Mouse (Mus musculus) intestine, postnatal 0 days (tissue): ENCODE results near the gene Retnlg. TPM values are rescaled to one million over a fixed set of nuclear protein-coding genes. Genes with fewer than 3 reads are reported as not detected.
"Not testable (repeated sequence)": the region's sequence is repeated elsewhere in the genome, so short reads cannot be mapped to it uniquely, and the experiment has no call there.

Experiments
- ATAC-seq: fragments of 200-750 bp; cut with Nextera tagmentation; 2 replicates; pipeline ENCODE4 v1.8.0; 2017; ENCODE audit warnings: mild to moderate bottlenecking, moderate TSS enrichment, moderate library complexity
- H3K27ac ChIP-seq: fragments of 300-500 bp; sonication (generic); 2 replicates; pipeline ENCODE4 v1.5.1; 2014; ENCODE audit warnings: mild to moderate bottlenecking, low read depth, low read length, moderate library complexity
- H3K27me3 ChIP-seq: fragments of 300-500 bp; sonication (generic); replicated peaks from 2 replicates; pipeline ENCODE4 v1.6.1; 2014; ENCODE audit warnings: low read length, mixed read lengths; ENCODE audit not compliant: control insufficient read depth, insufficient read depth
- H3K36me3 ChIP-seq: fragments of 300-500 bp; sonication (generic); 2 replicates; pipeline ENCODE4 v1.6.1; 2014; ENCODE audit warnings: mild to moderate bottlenecking, moderate library complexity; ENCODE audit not compliant: control insufficient read depth, insufficient read depth
- H3K4me1 ChIP-seq: fragments of 300-500 bp; sonication (generic); replicated peaks from 2 replicates; pipeline ENCODE4 v1.6.1; 2014; ENCODE audit warnings: antibody characterized with exemption, low read length, mixed read lengths; ENCODE audit not compliant: control insufficient read depth, insufficient read depth
- H3K4me2 ChIP-seq: fragments of 300-500 bp; sonication (generic); replicated peaks from 2 replicates; pipeline ENCODE4 v1.6.1; 2014; ENCODE audit warnings: low read depth, mild to moderate bottlenecking, moderate library complexity
- H3K4me3 ChIP-seq: fragments of 300-500 bp; sonication (generic); 2 replicates; pipeline ENCODE4 v1.5.1; 2014; ENCODE audit warnings: low read depth, low read length
- H3K9ac ChIP-seq: fragments of 300-500 bp; sonication (generic); 2 replicates; pipeline ENCODE4 v1.6.1; 2014; ENCODE audit warnings: mild to moderate bottlenecking, low read depth, low read length
- H3K9me3 ChIP-seq: fragments of 300-500 bp; sonication (generic); 2 replicates; pipeline ENCODE4 v1.6.1; 2016; ENCODE audit warnings: mixed run types; ENCODE audit not compliant: control insufficient read depth
- CTCF ChIP-seq: sonication (generic); IDR thresholded peaks from 2 replicates; pipeline ENCODE4 v1.5.1; 2016; ENCODE audit warnings: low read depth, mild to moderate bottlenecking, control low read depth, antibody characterized with exemption, moderate library complexity
- WGBS: fragments of 180-500 bp; shearing (Covaris S2); extraction: QIAGEN DNeasy Blood & Tissue Kit; methylation state at CpG from one replicate; pipeline ENCODE4 v1.1.7; 2014; 5-methylcytosine and 5-hydroxymethylcytosine counted together
- polyA plus RNA-seq: library from polyadenylated mRNA; unstranded; fragments of >200 nt; fragmentation: Nextera tagmentation; extraction: Ambion mirVana; gene quantifications from 2 replicates; pipeline ENCODE4 v1.2.1, GENCODE M21; 2015

Retnlg gene
- polyA plus RNA-seq = 1.3 and 1.7 TPM in 2 replicates

DNA sequence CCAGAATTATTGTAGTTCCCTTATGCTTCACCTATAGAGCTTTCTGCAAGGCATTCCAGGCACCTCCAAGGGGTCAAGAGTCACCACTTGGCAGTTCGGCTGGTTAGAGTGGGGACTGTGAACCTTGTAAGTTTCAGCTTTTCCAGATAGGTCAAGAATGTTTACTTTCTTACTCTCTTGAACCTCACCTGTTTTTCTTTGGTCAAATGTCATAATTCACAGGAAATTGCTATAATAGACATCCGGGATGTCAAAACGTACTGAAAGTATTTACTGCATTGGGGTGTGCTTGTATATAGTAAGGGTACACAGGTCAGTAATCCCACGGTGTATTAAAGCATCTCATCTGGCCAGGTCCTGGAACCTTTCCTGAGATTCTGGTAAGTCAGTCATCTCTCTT lies at the start of gene Retnlg:
TSS of gene Retnlg (plus strand) at position 301 of the 400 bp plus-strand sequence.
- no peak within 1 kb of the TSS for H3K4me2 ChIP-seq
- WGBS = 47% methylated on average over 4 of the region's 4 CpGs
- no peaks in the 10 kb centered on the region for H3K27me3 ChIP-seq
- no peaks in the 10 kb centered on the region for H3K36me3 ChIP-seq
- H3K4me1 ChIP-seq = no peaks in the 10 kb centered on the region
- TF ChIP-seq CTCF = no peak
- H3K9ac ChIP-seq = no peak within 1 kb of the TSS
- no peak within 1 kb of the TSS for H3K27ac ChIP-seq
- ATAC-seq = no peak
- no peak within 1 kb of the TSS for H3K4me3 ChIP-seq
- H3K9me3 ChIP-seq = no peaks in the 10 kb centered on the region

GRCm38 (mm10) chr16:48826474-48826873 lies 45.9 kb upstream of the Retnlg start:
- 42% methylated on average over 3 of the region's 3 CpGs for WGBS
- Histone ChIP-seq H3K36me3 (no peaks in the 10 kb centered on the region), H3K27me3 (no peaks in the 10 kb centered on the region), H3K9ac (no peak overlapping the region), H3K27ac (no peak overlapping the region), H3K4me2 (no peak overlapping the region; the same call in 1 of the 2 replicates), H3K4me3 (no peak overlapping the region), H3K4me1 (no peaks in the 10 kb centered on the region), H3K9me3 (no peaks in the 10 kb centered on the region)
- no peak for ATAC-seq
- no peak for TF ChIP-seq CTCF

DNA sequence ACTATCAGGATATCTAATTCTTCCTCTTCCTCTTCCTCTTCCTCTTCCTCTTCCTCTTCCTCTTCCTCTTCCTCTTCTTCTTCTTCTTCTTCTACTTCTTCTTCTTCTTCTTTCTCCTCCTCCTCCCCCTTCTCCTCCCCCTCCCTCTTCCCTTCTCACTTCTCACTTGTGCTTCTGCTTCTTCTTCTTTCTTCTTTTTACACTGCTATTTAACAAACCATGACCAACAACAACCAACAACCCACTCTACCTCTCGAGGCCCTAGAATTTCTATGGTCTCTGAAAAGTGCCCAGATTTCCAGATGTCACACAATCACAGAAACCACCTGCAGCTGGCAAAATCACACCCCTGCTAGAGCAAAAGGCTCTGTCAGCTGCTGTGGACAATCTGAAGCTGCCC lies 44.8 kb upstream of the Retnlg start:
- Histone ChIP-seq H3K4me2 (no peak overlapping the region), H3K9me3 (no peaks in the 10 kb centered on the region), H3K36me3 (no peaks in the 10 kb centered on the region), H3K4me1 (no peaks in the 10 kb centered on the region), H3K27me3 (no peaks in the 10 kb centered on the region), H3K27ac (no peak overlapping the region), H3K4me3 (no peak overlapping the region), H3K9ac (no peak overlapping the region)
- no peak for ATAC-seq
- WGBS = 66% methylated on average over 1 of the region's 1 CpGs
- no peak for TF ChIP-seq CTCF

GRCm38 (mm10) chr16:48829060-48829459 lies 43.4 kb upstream of the Retnlg start:
- TF ChIP-seq CTCF = no peak
- ATAC-seq = no peak
- Histone ChIP-seq H3K27me3 (no peaks in the 10 kb centered on the region), H3K4me1 (no peaks in the 10 kb centered on the region), H3K9me3 (no peaks in the 10 kb centered on the region), H3K27ac (no peak overlapping the region), H3K4me3 (no peak overlapping the region), H3K9ac (no peak overlapping the region), H3K4me2 (no peak overlapping the region), H3K36me3 (no peaks in the 10 kb centered on the region)
- WGBS = 80% methylated on average over 4 of the region's 4 CpGs

GRCm38 (mm10) chr16:48832055-48832454 lies 40.4 kb upstream of the Retnlg start:
- Histone ChIP-seq H3K36me3 (no peaks in the 10 kb centered on the region), H3K27ac (no peak overlapping the region), H3K4me3 (no peak overlapping the region), H3K27me3 (no peaks in the 10 kb centered on the region), H3K9ac (no peak overlapping the region), H3K4me2 (no peak overlapping the region), H3K9me3 (no peaks in the 10 kb centered on the region), H3K4me1 (no peaks in the 10 kb centered on the region)
- TF ChIP-seq CTCF = no peak
- 70% methylated on average over 7 of the region's 8 CpGs for WGBS
- ATAC-seq = no peak

GRCm38 (mm10) chr16:48833626-48834025 lies 38.8 kb upstream of the Retnlg start:
- H3K36me3 ChIP-seq = not testable (repeated sequence)
- 41% methylated on average over 1 of the region's 1 CpGs for WGBS

GRCm38 (mm10) chr16:48842266-48842665 lies 30.2 kb upstream of the Retnlg start, which contains the start of gene Retnla:
Gene Retnla, plus strand, starts transcription at chr16:48842551.
- Histone ChIP-seq H3K9me3 (no peaks in the 10 kb centered on the region), H3K27me3 (no peaks in the 10 kb centered on the region), H3K9ac (no peak within 1 kb of the TSS), H3K27ac (no peak within 1 kb of the TSS), H3K4me3 (no peak within 1 kb of the TSS), H3K4me2 (no peak within 1 kb of the TSS), H3K4me1 (no peaks in the 10 kb centered on the region), H3K36me3 (no peaks in the 10 kb centered on the region)
- WGBS = 75% methylated on average over 3 of the region's 3 CpGs
- ATAC-seq = no peak
- no peak for TF ChIP-seq CTCF

More at GRCm38 (mm10) chr16:48833626-48834025, 38.8 kb upstream of the Retnlg start:
- H3K4me2 ChIP-seq, H3K9ac ChIP-seq, H3K27ac ChIP-seq, ATAC-seq, H3K4me1 ChIP-seq, H3K4me3 ChIP-seq, H3K9me3 ChIP-seq, H3K27me3 ChIP-seq: not testable (repeated sequence)
